Mouse (Mus musculus): ENCODE results near the gene Map2k2. TPM values are rescaled to one million over a fixed set of nuclear protein-coding genes. Genes with fewer than 3 reads are reported as not detected.

Map2k2 gene
- polyA plus RNA-seq, 1 experiment from 2014 or later = 258 TPM

Small RNA genes lying within 50 kb of the gene (microRNA-seq; reads per million reads assigned to microRNA genes)
- gene Mir5615-1 (not detected), gene Mir5615-2 (not detected)

Other genes starting within 250 kb of the Map2k2 start
- gene Tmprss9, start 234.1 kb upstream of the Map2k2 start, polyA plus RNA-seq (2015; fragmentation: Nextera tagmentation; extraction: Ambion mirVana) = 0.23 and 0.41 TPM in 2 replicates
- gene Timm13, start 204.9 kb upstream of the Map2k2 start, polyA plus RNA-seq (2015; fragmentation: Nextera tagmentation; extraction: Ambion mirVana) = 318 and 330 TPM in 2 replicates
- 46.9 and 48.9 TPM in 2 replicates for gene Lmnb2, start 187.7 kb upstream of the Map2k2 start, polyA plus RNA-seq (2015; fragmentation: Nextera tagmentation; extraction: Ambion mirVana)
- 5.5 and 8.2 TPM in 2 replicates for gene Gadd45b, start 175.8 kb upstream of the Map2k2 start, polyA plus RNA-seq (2015; fragmentation: Nextera tagmentation; extraction: Ambion mirVana)
- gene Gng7, start 91.0 kb upstream of the Map2k2 start, polyA plus RNA-seq (2015; fragmentation: Nextera tagmentation; extraction: Ambion mirVana) = 19.0 and 21.2 TPM in 2 replicates
- 77.5 and 79.2 TPM in 2 replicates for gene Diras1, start 80.3 kb upstream of the Map2k2 start, polyA plus RNA-seq (2015; fragmentation: Nextera tagmentation; extraction: Ambion mirVana)
- gene Slc39a3, start 68.5 kb upstream of the Map2k2 start, polyA plus RNA-seq (2015; fragmentation: Nextera tagmentation; extraction: Ambion mirVana) = 57.2 and 58.0 TPM in 2 replicates
- gene Sgta, start 45.7 kb upstream of the Map2k2 start, polyA plus RNA-seq (2015; fragmentation: Nextera tagmentation; extraction: Ambion mirVana) = 353 and 376 TPM in 2 replicates
- gene Thop1, start 35.9 kb upstream of the Map2k2 start, polyA plus RNA-seq (2015; fragmentation: Nextera tagmentation; extraction: Ambion mirVana) = 48.8 and 52.2 TPM in 2 replicates
- gene Creb3l3, start 7.0 kb upstream of the Map2k2 start, polyA plus RNA-seq (2015; fragmentation: Nextera tagmentation; extraction: Ambion mirVana) = 0.36 and 0.48 TPM in 2 replicates
- 16.2 and 16.7 TPM in 2 replicates for gene Zbtb7a, start 29.3 kb downstream of the Map2k2 start, polyA plus RNA-seq (2015; fragmentation: Nextera tagmentation; extraction: Ambion mirVana)
- 59.2 and 66.3 TPM in 2 replicates for gene Pias4, start 62.0 kb downstream of the Map2k2 start, polyA plus RNA-seq (2015; fragmentation: Nextera tagmentation; extraction: Ambion mirVana)
- gene Eef2, start 70.7 kb downstream of the Map2k2 start, polyA plus RNA-seq (2015; fragmentation: Nextera tagmentation; extraction: Ambion mirVana) = 588 and 606 TPM in 2 replicates
- gene Dapk3, start 77.1 kb downstream of the Map2k2 start, polyA plus RNA-seq (2015; fragmentation: Nextera tagmentation; extraction: Ambion mirVana) = 66.3 and 67.3 TPM in 2 replicates
- not detected in 2 replicates for gene 4930442H23Rik, start 77.9 kb downstream of the Map2k2 start, polyA plus RNA-seq (2015; fragmentation: Nextera tagmentation; extraction: Ambion mirVana)
- 0.14 TPM in 1 of 2 replicates, not detected in the other for gene Nmrk2, start 96.1 kb downstream of the Map2k2 start, polyA plus RNA-seq (2015; fragmentation: Nextera tagmentation; extraction: Ambion mirVana)
- 95.3 and 96.7 TPM in 2 replicates for gene Atcay, start 124.9 kb downstream of the Map2k2 start, polyA plus RNA-seq (2015; fragmentation: Nextera tagmentation; extraction: Ambion mirVana)
- gene Zfr2, start 127.2 kb downstream of the Map2k2 start, polyA plus RNA-seq (2015; fragmentation: Nextera tagmentation; extraction: Ambion mirVana) = 35.4 and 37.2 TPM in 2 replicates
- gene Matk, start 147.0 kb downstream of the Map2k2 start, polyA plus RNA-seq (2015; fragmentation: Nextera tagmentation; extraction: Ambion mirVana) = 37.2 and 40.1 TPM in 2 replicates
- gene Mrpl54, start 161.0 kb downstream of the Map2k2 start, polyA plus RNA-seq (2015; fragmentation: Nextera tagmentation; extraction: Ambion mirVana) = 124 and 126 TPM in 2 replicates
- 36.4 and 38.5 TPM in 2 replicates for gene Apba3, start 161.0 kb downstream of the Map2k2 start, polyA plus RNA-seq (2015; fragmentation: Nextera tagmentation; extraction: Ambion mirVana)
- 6.9 and 8.0 TPM in 2 replicates for gene Tjp3, start 185.7 kb downstream of the Map2k2 start, polyA plus RNA-seq (2015; fragmentation: Nextera tagmentation; extraction: Ambion mirVana)
- gene Pip5k1c, start 187.0 kb downstream of the Map2k2 start, polyA plus RNA-seq (2015; fragmentation: Nextera tagmentation; extraction: Ambion mirVana) = 154 and 159 TPM in 2 replicates
- gene Cactin, start 215.2 kb downstream of the Map2k2 start, polyA plus RNA-seq (2015; fragmentation: Nextera tagmentation; extraction: Ambion mirVana) = 35.8 and 38.3 TPM in 2 replicates
- gene Tbxa2r, start 222.8 kb downstream of the Map2k2 start, polyA plus RNA-seq (2015; fragmentation: Nextera tagmentation; extraction: Ambion mirVana) = 5.7 and 6.2 TPM in 2 replicates
- not detected in 2 replicates for gene Gipc3, start 237.4 kb downstream of the Map2k2 start, polyA plus RNA-seq (2015; fragmentation: Nextera tagmentation; extraction: Ambion mirVana)
- 26.6 and 29.9 TPM in 2 replicates for gene Hmg20b, start 244.6 kb downstream of the Map2k2 start, polyA plus RNA-seq (2015; fragmentation: Nextera tagmentation; extraction: Ambion mirVana)